Mouse (Mus musculus): ENCODE measurements at regions not wholly inside any gene's neighbourhood (a gene's known extent, or its start where the extent isn't known, plus 50 kb on each side); places are given as distances from the start of the nearest gene placed in this dataset.

- peak; percentile 47 for ATAC-seq (replicated peaks; ENCODE audit: low FRiP score, low TSS enrichment, poor library complexity, severe bottlenecking)
These were observed 533.9 kb downstream of the Zfy1 start for GRCm38 (mm10) chrY:263314-263713.
